Mouse (Mus musculus) intestine, embryonic 14.5 days (tissue): Measurements from ENCODE around the gene Mif4gd. TPM values are rescaled to one million over a fixed set of nuclear protein-coding genes. Genes with fewer than 3 reads are reported as not detected.

Experiments used
- polyA plus RNA-seq: library from polyadenylated mRNA; unstranded; fragments of >200 nt; fragmentation: Nextera tagmentation; extraction: Ambion mirVana; gene quantifications from 2 replicates; pipeline ENCODE4 v1.2.1, GENCODE M21; 2014

Gene Mif4gd
- polyA plus RNA-seq, 1 experiment from 2014 or later, result 28.3 TPM

Other genes starting within 250 kb of the Mif4gd start
- gene Hid1, start 245.2 kb downstream of the Mif4gd start, polyA plus RNA-seq, result 11.5 and 14.4 TPM in 2 replicates
- gene Cdr2l, start 231.1 kb downstream of the Mif4gd start, polyA plus RNA-seq, result 10.6 and 11.6 TPM in 2 replicates
- gene Mrpl58, start 209.2 kb downstream of the Mif4gd start, polyA plus RNA-seq, result 218 and 224 TPM in 2 replicates
- 899 and 962 TPM in 2 replicates for gene Atp5h, start 193.0 kb downstream of the Mif4gd start, polyA plus RNA-seq
- gene Kctd2, start 192.8 kb downstream of the Mif4gd start, polyA plus RNA-seq, result 11.0 and 18.8 TPM in 2 replicates
- 0.12 TPM in 2 replicates for gene Trim80, start 172.4 kb downstream of the Mif4gd start, polyA plus RNA-seq
- gene Slc16a5, start 150.5 kb downstream of the Mif4gd start, polyA plus RNA-seq, result 1.9 and 2.5 TPM in 2 replicates
- gene Armc7, start 137.3 kb downstream of the Mif4gd start, polyA plus RNA-seq, result 6.5 and 6.9 TPM in 2 replicates
- 115 and 133 TPM in 2 replicates for gene Nt5c, start 121.1 kb downstream of the Mif4gd start, polyA plus RNA-seq
- 573 and 633 TPM in 2 replicates for gene Jpt1, start 98.6 kb downstream of the Mif4gd start, polyA plus RNA-seq
- gene Sumo2, start 76.7 kb downstream of the Mif4gd start, polyA plus RNA-seq, result 891 and 947 TPM in 2 replicates
- 192 TPM in 2 replicates for gene Nup85, start 48.5 kb downstream of the Mif4gd start, polyA plus RNA-seq
- 94.0 and 105 TPM in 2 replicates for gene Mrps7, start 9.0 kb downstream of the Mif4gd start, polyA plus RNA-seq
- gene Gga3, start 8.9 kb downstream of the Mif4gd start, polyA plus RNA-seq, result 19.2 and 20.8 TPM in 2 replicates
- gene Slc25a19, start 15.3 kb upstream of the Mif4gd start, polyA plus RNA-seq, result 23.3 and 26.4 TPM in 2 replicates
- 39.4 and 52.3 TPM in 2 replicates for gene Grb2, start 95.6 kb upstream of the Mif4gd start, polyA plus RNA-seq
- gene Tmem94, start 152.5 kb upstream of the Mif4gd start, polyA plus RNA-seq, result 14.6 and 15.7 TPM in 2 replicates
- 14.9 and 15.3 TPM in 2 replicates for gene Caskin2, start 200.7 kb upstream of the Mif4gd start, polyA plus RNA-seq
- 29.5 and 30.7 TPM in 2 replicates for gene Tsen54, start 201.8 kb upstream of the Mif4gd start, polyA plus RNA-seq
- 46.3 and 59.2 TPM in 2 replicates for gene Llgl2, start 211.1 kb upstream of the Mif4gd start, polyA plus RNA-seq
- gene Myo15b, start 245.4 kb upstream of the Mif4gd start, polyA plus RNA-seq, result 32.9 and 44.8 TPM in 2 replicates